Mouse (Mus musculus): ENCODE data around the gene Cox5b.
A peak's percentile ranks its signal among the peaks of the same experiment; 100 is the strongest.
"Not testable (repeated sequence)": the region's sequence is repeated elsewhere in the genome, so short reads cannot be mapped to it uniquely, and the experiment has no call there.

The Cox5b gene

DNA sequence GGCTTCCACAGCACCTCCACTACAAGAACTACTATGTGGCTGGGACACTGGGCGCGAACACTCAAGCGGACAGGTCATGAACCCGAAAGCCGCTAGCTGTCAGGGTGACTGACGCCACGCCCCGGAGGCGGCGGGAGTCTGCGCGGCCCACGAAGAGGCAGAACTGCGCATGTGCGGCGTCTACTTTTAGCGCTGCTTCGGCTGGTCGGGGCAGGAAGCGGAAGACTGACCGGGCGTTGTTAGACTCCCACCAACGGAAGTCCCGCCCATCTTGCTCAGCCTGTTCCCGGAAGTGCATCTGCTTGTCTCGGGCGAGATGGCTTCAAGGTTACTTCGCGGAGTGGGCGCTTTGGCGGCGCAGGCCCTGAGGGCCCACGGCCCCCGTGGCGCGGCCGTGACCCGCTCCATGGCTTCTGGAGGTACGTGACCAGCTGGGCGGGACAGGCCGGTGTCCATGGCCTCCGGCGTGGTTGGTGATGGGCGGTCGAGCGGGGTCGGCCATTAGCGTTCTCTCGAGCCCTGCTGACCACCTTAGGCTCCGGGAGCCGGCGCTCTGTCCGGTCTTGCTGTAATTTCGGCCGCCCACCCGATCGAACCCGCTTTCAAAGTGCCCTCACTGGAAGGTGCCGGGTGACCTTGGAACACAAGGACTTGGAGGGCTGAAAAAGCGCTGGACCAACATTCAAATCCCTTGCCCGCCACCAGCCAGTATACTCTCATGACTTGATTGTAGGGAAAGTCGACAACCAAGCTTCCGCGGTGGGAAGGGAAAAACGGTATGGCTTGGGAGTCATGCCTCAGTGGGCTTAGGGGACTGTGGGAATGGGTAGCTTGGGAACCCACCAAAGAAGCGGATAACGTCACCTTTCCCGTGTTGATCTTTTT, at the start of gene Cox5b:
Cox5b (plus strand) TSS at position 179 of the 885 bp plus-strand sequence.
- peak; percentile 99 for DNase-seq (ENCODE audit: low read depth, low spot score)

GRCm38 (mm10) chr1:36643957-36644614, 47.2 kb upstream of the Cox5b start:
- DNase-seq (ENCODE audit: low read depth, low spot score) = no peak

- no peak for DNase-seq (ENCODE audit: low read depth, low spot score)
These were observed 46.6 kb upstream of the Cox5b start for GRCm38 (mm10) chr1:36644615-36645007.

- DNase-seq (ENCODE audit: low read depth, low spot score) = no peak
These were observed 45.0 kb upstream of the Cox5b start for GRCm38 (mm10) chr1:36646285-36646684.

GRCm38 (mm10) chr1:36647631-36648030, 43.6 kb upstream of the Cox5b start:
- DNase-seq (ENCODE audit: low read depth, low spot score) = no peak

DNA sequence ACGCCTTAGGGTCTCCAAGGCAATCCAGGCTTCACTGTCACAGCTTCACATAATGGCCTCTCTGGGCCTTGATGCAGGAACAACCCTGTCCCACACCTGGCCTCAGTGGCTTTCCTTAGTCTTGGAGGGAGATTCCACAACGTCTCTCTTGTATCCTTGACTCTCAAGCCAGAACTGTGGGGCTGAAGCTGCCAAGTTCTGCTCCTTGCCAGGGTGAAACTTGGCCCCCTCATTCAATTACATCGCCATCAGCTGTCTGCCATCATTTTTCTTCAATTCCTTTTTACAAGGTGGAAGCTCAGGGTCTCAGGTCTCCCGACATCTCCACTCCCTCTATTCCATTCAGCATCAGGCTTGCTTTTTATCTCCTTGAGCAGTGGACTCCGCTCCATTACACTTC, 36.2 kb upstream of the Cox5b start:
- DNase-seq (ENCODE audit: low read depth, low spot score) = no peak

- no peak for DNase-seq (ENCODE audit: low read depth, low spot score)
These were observed 35.0 kb upstream of the Cox5b start for GRCm38 (mm10) chr1:36656233-36656632.

- no peak for DNase-seq (ENCODE audit: low read depth, low spot score)
These were observed 33.4 kb upstream of the Cox5b start for GRCm38 (mm10) chr1:36657658-36658415.

- no peak for DNase-seq (ENCODE audit: low read depth, low spot score)
These were observed 32.4 kb upstream of the Cox5b start for GRCm38 (mm10) chr1:36658621-36659399.

DNA sequence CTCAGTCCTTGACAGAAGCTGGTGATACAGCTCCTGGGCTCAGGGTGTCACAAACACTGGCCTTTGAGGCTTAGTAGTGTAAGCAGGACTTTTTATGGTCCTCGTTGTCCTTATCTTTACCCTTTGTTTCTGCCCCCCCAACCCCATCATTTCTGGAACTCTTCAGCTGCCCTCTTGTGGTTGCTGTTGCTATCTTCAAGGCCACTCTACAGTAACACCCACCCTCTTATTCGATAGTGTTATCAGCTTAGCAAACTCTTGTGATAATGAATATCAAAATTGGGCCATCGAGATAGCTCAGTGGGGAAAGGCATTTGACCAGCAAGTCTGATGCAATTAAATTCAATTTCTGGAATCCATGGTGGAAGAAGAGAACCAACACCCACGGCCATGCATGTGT, 26.8 kb upstream of the Cox5b start:
- DNase-seq (ENCODE audit: low read depth, low spot score) = no peak

- no peak for DNase-seq (ENCODE audit: low read depth, low spot score)
These were observed 26.0 kb upstream of the Cox5b start for GRCm38 (mm10) chr1:36665165-36665723.

DNA sequence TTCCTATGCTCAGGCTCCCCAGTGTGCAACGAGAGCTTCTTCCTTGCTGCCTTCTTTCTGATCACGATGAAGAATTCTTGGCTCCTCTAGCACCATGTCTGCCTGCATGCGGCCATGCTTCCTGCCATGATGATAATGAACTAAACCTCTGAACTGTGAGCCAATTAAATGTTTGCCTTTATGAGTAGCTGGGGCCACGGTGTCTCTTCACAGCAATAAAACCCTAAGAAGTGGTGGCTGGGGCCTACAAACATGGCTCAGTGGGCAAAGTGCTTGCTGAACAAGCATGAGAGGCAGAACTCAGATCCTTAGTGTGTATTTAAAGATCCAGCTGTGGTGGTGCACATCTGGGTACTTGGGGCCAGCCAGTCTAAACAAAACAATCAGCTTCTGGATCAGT, 25.3 kb upstream of the Cox5b start:
- no peak for DNase-seq (ENCODE audit: low read depth, low spot score)

- not testable (repeated sequence) for DNase-seq (ENCODE audit: low read depth, low spot score)
These were observed 23.2 kb upstream of the Cox5b start for GRCm38 (mm10) chr1:36668007-36668406.

DNA sequence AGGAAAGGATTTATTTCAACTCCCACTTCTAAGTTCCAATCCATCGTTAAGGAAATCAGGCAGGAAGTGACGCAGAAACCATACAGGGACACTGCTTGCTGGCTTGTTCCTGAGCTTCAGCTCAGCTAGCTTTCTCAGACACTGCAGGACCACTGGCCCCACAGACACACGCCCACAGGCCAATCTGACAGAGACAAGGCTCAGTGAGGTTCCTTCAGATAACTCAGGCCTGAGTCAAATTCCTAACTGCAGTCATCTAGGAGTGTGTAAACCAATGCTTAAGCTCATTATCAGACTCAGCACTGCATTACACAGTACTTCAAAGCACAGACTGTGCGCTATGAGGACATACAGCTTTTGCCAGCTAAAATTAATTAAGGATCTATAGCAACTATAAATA, 21.0 kb upstream of the Cox5b start:
- no peak for DNase-seq (ENCODE audit: low read depth, low spot score)

DNA sequence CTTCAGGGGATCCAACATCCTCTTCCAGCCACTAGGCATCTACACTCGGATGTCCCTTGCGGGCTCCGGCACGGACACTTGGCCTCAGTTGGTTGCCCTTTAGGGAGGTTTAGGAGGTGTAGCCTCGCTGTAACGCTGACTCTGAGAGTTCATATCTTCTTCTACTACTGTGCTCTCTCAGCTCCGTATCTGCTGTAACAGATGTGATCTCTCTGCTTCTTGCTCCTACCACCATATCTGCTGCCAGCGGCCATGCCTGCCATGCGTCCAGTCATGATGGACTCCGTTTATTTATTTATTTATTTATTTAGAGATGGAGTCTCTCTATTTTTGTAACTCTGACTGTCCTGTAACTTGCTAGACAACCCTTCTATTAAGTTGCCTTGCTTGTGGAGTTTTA, 20.0 kb upstream of the Cox5b start:
- DNase-seq (ENCODE audit: low read depth, low spot score) = no peak

DNA sequence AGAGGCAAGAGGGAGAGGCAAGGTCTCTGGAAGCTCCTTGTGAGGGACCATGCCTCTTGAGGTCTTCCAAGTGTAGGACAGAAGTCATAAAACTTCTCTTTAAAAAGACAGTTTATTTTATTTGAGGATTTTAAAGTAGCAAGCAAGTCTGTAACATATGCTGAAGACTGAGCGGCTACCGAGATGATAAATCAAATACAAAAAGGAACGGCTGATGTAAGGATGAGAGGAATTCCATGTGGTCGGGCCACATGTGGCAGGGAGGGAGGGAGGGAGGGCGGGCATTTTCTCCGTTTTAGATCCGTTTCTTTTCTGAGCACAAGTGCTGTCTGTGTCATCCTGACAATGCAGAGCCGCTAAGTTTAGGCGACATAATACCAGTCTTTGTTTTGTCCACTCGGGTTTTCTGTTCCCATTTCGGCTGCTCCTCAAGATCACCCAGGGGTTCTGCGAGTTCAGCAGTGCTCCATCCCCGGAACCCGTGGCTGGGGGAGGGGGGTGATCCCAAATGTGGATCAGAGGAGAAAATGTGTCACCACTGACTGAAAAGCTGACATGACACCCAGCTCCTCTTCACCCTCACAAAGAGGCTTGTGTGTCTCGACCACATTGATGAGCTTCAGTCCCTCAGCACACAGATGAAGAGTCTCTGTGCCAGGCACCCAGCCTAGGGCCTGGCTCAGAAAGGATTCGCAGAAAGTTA, 18.4 kb upstream of the Cox5b start:
- DNase-seq (ENCODE audit: low read depth, low spot score) = no peak

DNA sequence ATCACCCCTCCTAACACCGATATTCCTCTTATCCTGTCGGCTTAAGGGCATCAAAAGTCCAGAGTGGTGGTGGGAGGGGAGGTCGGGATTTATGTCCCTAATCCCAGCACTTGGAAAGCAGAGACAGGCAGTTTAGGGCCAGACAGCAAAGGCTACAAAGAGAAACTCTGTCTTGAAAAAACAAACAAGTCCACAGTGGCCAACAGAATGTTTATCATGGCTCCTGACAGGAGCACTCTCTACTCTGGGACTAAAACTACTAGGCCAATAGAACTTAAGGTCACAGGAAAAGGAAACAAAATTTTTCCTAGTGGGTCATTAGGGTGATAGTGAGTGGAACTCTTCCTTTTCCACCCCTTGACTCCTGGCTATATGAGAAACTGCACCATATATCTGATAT, 16.3 kb upstream of the Cox5b start:
- DNase-seq (ENCODE audit: low read depth, low spot score) = no peak

DNA sequence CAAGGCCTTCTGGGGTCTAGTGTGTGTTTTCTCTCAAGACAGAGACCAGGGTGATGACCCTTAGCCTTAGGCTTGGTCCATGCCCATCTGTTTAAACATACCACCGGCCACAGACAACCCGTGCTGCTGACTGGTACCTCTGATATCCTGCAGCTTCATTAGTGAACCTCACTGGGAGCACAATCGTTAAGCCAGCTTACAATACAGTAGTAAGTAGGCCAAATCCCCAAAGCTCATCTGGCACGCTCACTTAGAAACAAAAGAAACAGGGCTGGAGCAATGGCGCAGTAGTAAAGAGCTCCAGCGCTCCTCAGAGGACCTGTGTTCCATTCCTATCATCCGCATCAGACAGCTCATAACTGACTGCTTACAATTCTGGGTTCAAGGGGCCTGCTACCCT, 10.4 kb upstream of the Cox5b start:
- DNase-seq (ENCODE audit: low read depth, low spot score) = no peak

- no peak for DNase-seq (ENCODE audit: low read depth, low spot score)
These were observed 8.5 kb upstream of the Cox5b start, which contains the start of gene Fam178b for GRCm38 (mm10) chr1:36682620-36683355. TSS of gene Fam178b (minus strand) at chr1:36683183.
